Mouse (Mus musculus) kidney, embryonic 15.5 days (tissue): ENCODE measurements around the gene Arhgap28. TPM values are rescaled to one million over a fixed set of nuclear protein-coding genes. Genes with fewer than 3 reads are reported as not detected.

Experiments used
- ATAC-seq: fragments of 200-750 bp; cut with Nextera tagmentation; replicated peaks from 2 replicates; pipeline ENCODE4 v1.8.0; 2017; ENCODE audit warnings: moderate TSS enrichment; ENCODE audit not compliant: low FRiP score
- H3K27ac ChIP-seq: fragments of 300-500 bp; sonication (generic); 2 replicates; pipeline ENCODE4 v1.5.1; 2015; ENCODE audit warnings: mild to moderate bottlenecking, inconsistent platforms
- H3K27me3 ChIP-seq: fragments of 300-500 bp; sonication (generic); 2 replicates; pipeline ENCODE4 v1.6.1; 2015; ENCODE audit warnings: inconsistent platforms
- H3K36me3 ChIP-seq: fragments of 300-500 bp; sonication (generic); 2 replicates; pipeline ENCODE4 v1.6.1; 2015; ENCODE audit warnings: inconsistent platforms
- H3K4me1 ChIP-seq: fragments of 300-500 bp; sonication (generic); 2 replicates; pipeline ENCODE4 v1.6.1; 2015; ENCODE audit warnings: inconsistent platforms
- H3K4me2 ChIP-seq: fragments of 300-500 bp; sonication (generic); 2 replicates; pipeline ENCODE4 v1.6.1; 2015; ENCODE audit warnings: moderate library complexity, mild to moderate bottlenecking, inconsistent platforms
- H3K4me3 ChIP-seq: fragments of 300-500 bp; sonication (generic); replicated peaks from 2 replicates; pipeline ENCODE4 v1.5.1; 2015; ENCODE audit warnings: mild to moderate bottlenecking, inconsistent platforms
- H3K9ac ChIP-seq: fragments of 300-500 bp; sonication (generic); 2 replicates; pipeline ENCODE4 v1.6.1; 2015; ENCODE audit warnings: mild to moderate bottlenecking, inconsistent platforms
- H3K9me3 ChIP-seq: fragments of 300-500 bp; sonication (generic); replicated peaks from 2 replicates; pipeline ENCODE4 v1.6.1; 2016; ENCODE audit warnings: inconsistent platforms
- WGBS: fragments of 180-500 bp; shearing (Covaris S2); methylation state at CpG from one replicate; pipeline ENCODE4 v1.1.7; 2015; ENCODE audit warnings: mixed read lengths; 5-methylcytosine and 5-hydroxymethylcytosine counted together
- polyA plus RNA-seq: library from polyadenylated mRNA; unstranded; fragments of >200 nt; fragmentation: Nextera tagmentation; extraction: Ambion mirVana; gene quantifications from 2 replicates; pipeline ENCODE4 v1.2.1, GENCODE M21; 2015

The Arhgap28 gene
- polyA plus RNA-seq, 1 experiment from 2014 or later: 26.0 TPM

- Histone ChIP-seq H3K9ac (no peak overlapping the region), H3K27ac (peak overlapping the region; percentile 68), H3K4me1 (peaks cover 43% of the 10 kb centered on the region), H3K4me3 (no peak overlapping the region), H3K9me3 (no peaks in the 10 kb centered on the region), H3K27me3 (no peaks in the 10 kb centered on the region), H3K36me3 (no peaks in the 10 kb centered on the region), H3K4me2 (no peak overlapping the region)
- 0 out of 2 replicates have a peak, but pooled peaks have one; percentile 19 for ATAC-seq
- WGBS: 32% methylated on average over 10 of the region's 10 CpGs
Measured at GRCm38 (mm10) chr17:67955876-67956690, 47.8 kb downstream of the Arhgap28 start.

- Histone ChIP-seq H3K27me3 (no peaks in the 10 kb centered on the region), H3K9ac (no peak overlapping the region), H3K36me3 (no peaks in the 10 kb centered on the region), H3K4me2 (no peak overlapping the region), H3K27ac (no peak overlapping the region), H3K9me3 (no peaks in the 10 kb centered on the region), H3K4me3 (no peak overlapping the region), H3K4me1 (peaks cover 52% of the 10 kb centered on the region)
- no peak for ATAC-seq
- 73% methylated on average over 5 of the region's 5 CpGs for WGBS
Measured at GRCm38 (mm10) chr17:67954961-67955360, 49.0 kb downstream of the Arhgap28 start.

DNA sequence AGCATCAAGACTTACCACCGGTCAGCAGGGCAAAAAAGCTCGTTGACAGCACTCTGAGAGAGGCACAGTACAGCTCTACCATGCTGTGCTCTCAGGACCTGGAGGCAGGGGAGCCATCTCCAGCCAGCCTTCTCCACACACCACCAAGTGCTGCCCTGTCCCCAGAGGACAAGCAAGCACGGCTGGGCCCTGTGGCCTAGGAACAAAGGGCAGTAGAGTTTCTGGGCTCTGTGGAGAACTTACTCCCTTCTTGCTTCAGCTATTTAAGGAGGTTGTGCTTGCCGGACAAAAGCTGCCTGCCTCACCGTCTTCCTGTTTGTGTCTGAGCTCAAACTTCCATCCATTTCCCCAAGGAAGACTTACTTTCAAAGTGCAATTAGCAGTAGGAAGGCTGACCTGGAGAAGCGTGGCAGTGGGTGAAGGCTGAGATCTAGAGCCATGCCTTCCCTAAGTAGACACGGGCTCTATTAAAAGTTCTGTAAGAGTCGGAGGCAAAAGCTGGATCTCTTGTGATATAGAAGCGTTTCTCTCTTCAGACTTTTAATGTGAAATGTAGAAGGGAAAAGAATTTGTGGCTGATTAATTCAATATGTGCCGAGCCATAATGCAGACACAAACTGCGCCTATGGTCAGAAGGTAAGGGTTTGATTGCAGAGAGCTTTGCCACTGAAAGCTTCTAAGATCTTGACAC is 53.3 kb downstream of the Arhgap28 start:
- WGBS: 29% methylated on average over 11 of the region's 11 CpGs
- Histone ChIP-seq H3K36me3 (no peaks in the 10 kb centered on the region), H3K9me3 (no peaks in the 10 kb centered on the region), H3K27ac (peak overlapping the region; percentile 83), H3K4me1 (peaks cover 67% of the 10 kb centered on the region), H3K27me3 (no peaks in the 10 kb centered on the region), H3K4me3 (peak overlapping the region; percentile 29), H3K4me2 (peak overlapping the region; percentile 50), H3K9ac (peak overlapping the region; percentile 32; the same call in 1 of the 2 replicates)
- 0 out of 2 replicates have a peak, but pooled peaks have one; percentile 44 for ATAC-seq

GRCm38 (mm10) chr17:67948601-67949000 is 55.3 kb downstream of the Arhgap28 start:
- no peaks in the 10 kb centered on the region for H3K27me3 ChIP-seq
- H3K9me3 ChIP-seq: no peaks in the 10 kb centered on the region
- no peaks in the 10 kb centered on the region for H3K36me3 ChIP-seq
- H3K4me3 ChIP-seq: no peak overlapping the region
- H3K4me1 ChIP-seq: peaks cover 68% of the 10 kb centered on the region
- 61% methylated on average over 5 of the region's 5 CpGs for WGBS
- no peak overlapping the region for H3K4me2 ChIP-seq
- no peak overlapping the region for H3K9ac ChIP-seq
- H3K27ac ChIP-seq: no peak overlapping the region
- ATAC-seq: no peak

DNA sequence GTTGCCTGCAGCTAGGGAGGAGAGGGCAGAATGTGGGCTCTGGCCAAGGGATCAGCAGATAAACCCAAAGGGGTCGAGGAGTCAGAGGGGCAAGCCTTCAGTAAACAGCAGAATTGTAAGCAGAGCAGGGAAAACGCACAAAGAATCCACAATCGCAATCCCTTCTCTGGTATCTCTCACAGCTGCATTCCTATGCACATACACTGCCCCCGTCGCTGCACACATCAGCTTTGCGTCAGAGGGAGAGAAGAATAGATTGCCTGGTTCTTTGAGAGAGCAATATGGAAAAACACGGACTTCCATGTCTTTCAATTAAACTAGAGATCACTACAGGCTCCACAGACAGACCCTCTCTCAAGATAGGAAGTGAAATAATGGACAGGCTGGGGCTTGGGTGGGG is 58.5 kb downstream of the Arhgap28 start:
- ATAC-seq: no peak
- WGBS: 66% methylated on average over 7 of the region's 7 CpGs
- H3K27me3 ChIP-seq: no peaks in the 10 kb centered on the region
- H3K27ac ChIP-seq: 0 out of 2 replicates have a peak overlapping the region, but pooled peaks have one; percentile 3
- H3K9me3 ChIP-seq: no peaks in the 10 kb centered on the region
- H3K4me2 ChIP-seq: no peak overlapping the region
- peaks cover 37% of the 10 kb centered on the region for H3K4me1 ChIP-seq
- H3K4me3 ChIP-seq: no peak overlapping the region
- H3K36me3 ChIP-seq: no peaks in the 10 kb centered on the region
- H3K9ac ChIP-seq: no peak overlapping the region

GRCm38 (mm10) chr17:67944256-67944655 is 59.7 kb downstream of the Arhgap28 start:
- WGBS: 73% methylated on average over 7 of the region's 7 CpGs

GRCm38 (mm10) chr17:67941026-67941425 is 62.9 kb downstream of the Arhgap28 start:
- Histone ChIP-seq H3K27me3 (no peaks in the 10 kb centered on the region), H3K9me3 (no peaks in the 10 kb centered on the region), H3K27ac (no peak overlapping the region), H3K4me1 (peaks cover 18% of the 10 kb centered on the region; the same call in 1 of the 2 replicates), H3K4me3 (no peak overlapping the region), H3K9ac (no peak overlapping the region), H3K36me3 (no peaks in the 10 kb centered on the region), H3K4me2 (no peak overlapping the region)
- ATAC-seq: no peak
- 90% methylated on average over 6 of the region's 6 CpGs for WGBS

More at GRCm38 (mm10) chr17:67944256-67944655, 59.7 kb downstream of the Arhgap28 start:
- Histone ChIP-seq H3K27me3 (no peaks in the 10 kb centered on the region), H3K27ac (no peak overlapping the region), H3K4me2 (no peak overlapping the region), H3K9ac (no peak overlapping the region), H3K36me3 (no peaks in the 10 kb centered on the region), H3K4me1 (peaks cover 31% of the 10 kb centered on the region), H3K4me3 (no peak overlapping the region), H3K9me3 (no peaks in the 10 kb centered on the region)
- ATAC-seq: no peak

GRCm38 (mm10) chr17:67937050-67937449 is 66.9 kb downstream of the Arhgap28 start:
- no peak overlapping the region for H3K4me3 ChIP-seq
- 0 out of 2 replicates have a peak, but pooled peaks cover 3% of the 10 kb centered on the region for H3K4me1 ChIP-seq
- ATAC-seq: no peak
- H3K27me3 ChIP-seq: no peaks in the 10 kb centered on the region
- H3K36me3 ChIP-seq: peaks cover 13% of the 10 kb centered on the region
- WGBS: 95% methylated on average over 3 of the region's 3 CpGs
- no peaks in the 10 kb centered on the region for H3K9me3 ChIP-seq
- H3K27ac ChIP-seq: no peak overlapping the region
- H3K4me2 ChIP-seq: no peak overlapping the region
- H3K9ac ChIP-seq: no peak overlapping the region

- 87% methylated on average over 4 of the region's 4 CpGs for WGBS
- Histone ChIP-seq H3K4me1 (peaks cover 18% of the 10 kb centered on the region), H3K9me3 (no peaks in the 10 kb centered on the region), H3K36me3 (peaks cover 13% of the 10 kb centered on the region), H3K4me2 (no peak overlapping the region), H3K4me3 (no peak overlapping the region), H3K9ac (no peak overlapping the region), H3K27me3 (no peaks in the 10 kb centered on the region), H3K27ac (no peak overlapping the region)
- no peak for ATAC-seq
Measured at GRCm38 (mm10) chr17:67935556-67935955, 68.4 kb downstream of the Arhgap28 start.

DNA sequence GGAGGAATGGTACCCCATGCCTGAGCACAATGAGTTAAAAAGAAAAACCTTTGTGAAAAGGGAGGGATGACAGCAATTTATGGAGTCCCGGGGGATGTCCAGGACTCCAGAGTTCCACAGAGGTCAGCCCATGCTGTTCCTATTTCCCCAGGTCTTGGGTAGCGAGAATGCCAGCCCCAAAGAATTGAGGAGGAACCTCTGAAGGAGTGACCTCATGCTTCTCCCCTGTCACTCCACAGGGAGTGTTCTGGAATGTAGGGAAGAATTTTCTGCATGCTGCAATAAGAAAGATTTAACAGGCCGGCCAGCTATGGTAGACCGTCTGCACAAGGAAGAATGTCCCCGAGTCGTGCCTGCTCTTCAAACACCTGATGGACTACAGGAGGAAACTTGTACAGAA is 72.5 kb downstream of the Arhgap28 start:
- ATAC-seq: peak; percentile 72
- H3K4me1 ChIP-seq: peaks cover 15% of the 10 kb centered on the region
- no peaks in the 10 kb centered on the region for H3K9me3 ChIP-seq
- WGBS: 30% methylated on average over 6 of the region's 6 CpGs
- 0 out of 2 replicates have a peak overlapping the region, but pooled peaks have one; percentile 46 for H3K27ac ChIP-seq
- no peak overlapping the region for H3K4me2 ChIP-seq
- H3K27me3 ChIP-seq: no peaks in the 10 kb centered on the region
- H3K4me3 ChIP-seq: no peak overlapping the region
- peaks cover 13% of the 10 kb centered on the region for H3K36me3 ChIP-seq
- H3K9ac ChIP-seq: no peak overlapping the region

DNA sequence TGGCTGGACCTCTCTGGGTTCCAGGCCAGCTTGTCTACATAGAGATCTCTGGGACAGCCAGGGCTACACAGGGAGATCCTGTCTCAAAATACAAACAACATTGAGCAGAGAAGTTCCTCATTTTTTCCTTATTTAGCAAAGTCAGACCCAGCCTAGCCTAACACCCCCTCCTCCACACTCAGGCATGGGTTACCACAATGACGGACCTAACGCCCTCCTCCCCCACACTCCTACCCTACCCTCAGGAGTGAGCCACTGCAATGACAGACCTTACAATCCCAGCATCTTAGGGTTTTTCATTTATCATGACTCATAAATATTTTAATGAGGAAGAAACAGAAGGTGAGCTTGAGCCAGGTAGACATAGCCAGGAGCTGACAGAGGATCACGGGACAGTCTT is 73.0 kb downstream of the Arhgap28 start:
- H3K27ac ChIP-seq: no peak overlapping the region

DNA sequence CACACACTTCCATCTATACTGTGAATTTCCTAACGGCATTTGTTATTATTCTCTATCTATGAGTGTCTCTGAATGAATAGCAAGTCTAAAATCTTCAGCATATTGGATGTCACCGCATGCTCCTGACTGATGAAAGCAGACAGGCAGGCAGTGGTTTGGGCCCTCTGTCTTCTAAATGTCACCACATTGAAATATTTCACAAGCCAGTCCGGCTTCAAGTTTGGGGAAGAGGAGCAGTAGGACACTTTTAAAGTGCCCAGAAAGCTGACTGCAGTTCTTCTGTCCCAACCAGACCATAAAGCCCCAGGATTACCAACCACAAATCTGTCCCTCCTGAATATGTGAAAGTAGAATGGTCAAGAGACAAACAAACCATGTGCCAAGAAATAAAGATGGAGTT is 73.5 kb downstream of the Arhgap28 start:
- 73% methylated on average over 3 of the region's 3 CpGs for WGBS
- no peak overlapping the region for H3K4me2 ChIP-seq
- H3K9me3 ChIP-seq: no peaks in the 10 kb centered on the region
- peaks cover 13% of the 10 kb centered on the region for H3K36me3 ChIP-seq
- peaks cover 15% of the 10 kb centered on the region for H3K4me1 ChIP-seq
- no peak for ATAC-seq
- no peaks in the 10 kb centered on the region for H3K27me3 ChIP-seq
- H3K4me3 ChIP-seq: no peak overlapping the region
- H3K27ac ChIP-seq: no peak overlapping the region
- no peak overlapping the region for H3K9ac ChIP-seq

More for the DNA sequence above, 73.0 kb downstream of the Arhgap28 start:
- H3K27me3 ChIP-seq: no peaks in the 10 kb centered on the region
- H3K4me2 ChIP-seq: no peak overlapping the region
- no peak overlapping the region for H3K4me3 ChIP-seq
- H3K36me3 ChIP-seq: peaks cover 13% of the 10 kb centered on the region
- 41% methylated on average over 3 of the region's 3 CpGs for WGBS
- H3K9me3 ChIP-seq: no peaks in the 10 kb centered on the region
- peaks cover 15% of the 10 kb centered on the region for H3K4me1 ChIP-seq
- ATAC-seq: peak; percentile 52; the same call in 1 of the 2 replicates
- no peak overlapping the region for H3K9ac ChIP-seq
